Mouse (Mus musculus): Measurements from ENCODE around the gene Zfp334. TPM values are rescaled to one million over a fixed set of nuclear protein-coding genes. Genes with fewer than 3 reads are reported as not detected.
A peak's percentile ranks its signal among the peaks of the same experiment; 100 is the strongest.

Gene Zfp334
- 0.34 and 0.35 TPM in 2 replicates for polyA plus RNA-seq (2012; rRNA removed)

DNA sequence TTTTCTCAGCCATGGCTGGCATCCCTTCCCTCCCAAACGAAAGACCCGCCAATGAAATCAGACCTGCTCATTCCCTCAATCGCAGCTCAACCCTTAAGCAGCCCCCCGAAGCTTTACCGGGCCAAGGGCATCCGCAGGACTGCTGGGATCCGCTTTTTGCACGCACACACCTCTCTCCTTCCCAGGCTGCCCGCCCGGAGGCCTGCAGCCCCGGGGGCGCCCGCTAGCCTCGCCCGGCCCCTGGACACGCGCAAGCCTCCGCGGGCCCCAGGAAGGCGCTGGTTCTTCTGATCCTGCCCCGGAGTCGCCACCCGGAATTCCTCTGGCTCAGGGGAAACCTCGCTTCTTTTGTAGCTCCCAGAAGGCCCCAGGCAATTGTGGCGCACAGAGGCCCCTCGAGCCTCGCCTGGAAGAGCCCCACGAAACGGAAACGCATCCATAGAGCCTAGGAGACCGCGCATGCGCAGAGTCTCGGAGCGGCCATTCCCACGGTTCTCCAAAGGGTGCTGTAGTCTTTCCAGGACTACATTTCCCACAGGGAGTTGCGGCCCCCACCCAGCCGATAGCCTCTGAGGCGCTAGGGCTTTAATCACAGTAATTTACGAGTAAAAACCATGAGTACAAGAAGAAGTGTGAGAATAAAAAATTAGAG is at the start of gene Zfp334:
Gene Zfp334, minus strand, starts transcription at position 416 of the 652 bp plus-strand sequence.
- Histone ChIP-seq H3K4me3 (ENCODE audit: low read depth, low read length) (peak within 1 kb of the TSS; percentile 80), H3K36me3 (ENCODE audit: control insufficient read depth, insufficient read depth, low read length) (no peaks in the 10 kb centered on the region), H3K4me1 (ENCODE audit: control insufficient read depth, insufficient read depth, insufficient read length, low read length) (no peaks in the 10 kb centered on the region), H3K27me3 (ENCODE audit: control insufficient read depth, insufficient read depth, low read length) (no peaks in the 10 kb centered on the region), H3K27ac (ENCODE audit: insufficient read depth, low read depth, low read length) (no peak within 1 kb of the TSS)
- no peak for TF ChIP-seq POLR2A (IDR thresholded peaks at IDR 0.05; ENCODE audit: low read depth, low read length)
- WGBS = 2% methylated on average over 40 of the region's 40 CpGs

DNA sequence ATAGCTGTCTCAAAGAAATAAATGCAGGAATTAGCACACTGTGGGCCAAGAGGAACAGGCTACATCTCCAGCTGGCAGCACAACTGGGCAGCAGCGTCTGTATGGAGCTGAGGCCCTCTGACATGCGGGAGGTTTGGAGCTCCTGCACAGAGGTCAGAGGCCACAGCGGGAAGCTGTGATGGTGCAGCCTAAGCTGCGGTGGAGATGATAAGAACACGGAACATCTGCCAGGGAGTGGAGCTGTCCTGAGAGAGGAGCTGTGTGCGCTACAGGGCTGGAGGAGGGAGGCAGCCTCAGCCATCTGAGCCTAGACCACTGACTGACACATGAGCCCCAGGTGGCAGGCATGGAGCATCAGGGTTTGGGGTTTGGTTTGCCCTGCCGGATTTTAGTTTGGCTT is 40.6 kb upstream of the Zfp334 start:
- no peak overlapping the region for H3K4me3 ChIP-seq (ENCODE audit: low read depth, low read length)
- H3K27ac ChIP-seq (ENCODE audit: insufficient read depth, low read depth, low read length) = no peak overlapping the region
- no peak for TF ChIP-seq POLR2A (IDR thresholded peaks at IDR 0.05; ENCODE audit: low read depth, low read length)
- TF ChIP-seq CTCF (IDR thresholded peaks at IDR 0.05; ENCODE audit: extremely low read depth, insufficient read length, insufficient replicate concordance, low read depth, low read length) = no peak
- no peaks in the 10 kb centered on the region for H3K36me3 ChIP-seq (ENCODE audit: control insufficient read depth, insufficient read depth, low read length)
- H3K27me3 ChIP-seq (ENCODE audit: control insufficient read depth, insufficient read depth, low read length) = no peaks in the 10 kb centered on the region
- H3K4me1 ChIP-seq (ENCODE audit: control insufficient read depth, insufficient read depth, insufficient read length, low read length) = no peaks in the 10 kb centered on the region
- 39% methylated on average over 7 of the region's 7 CpGs for WGBS

DNA sequence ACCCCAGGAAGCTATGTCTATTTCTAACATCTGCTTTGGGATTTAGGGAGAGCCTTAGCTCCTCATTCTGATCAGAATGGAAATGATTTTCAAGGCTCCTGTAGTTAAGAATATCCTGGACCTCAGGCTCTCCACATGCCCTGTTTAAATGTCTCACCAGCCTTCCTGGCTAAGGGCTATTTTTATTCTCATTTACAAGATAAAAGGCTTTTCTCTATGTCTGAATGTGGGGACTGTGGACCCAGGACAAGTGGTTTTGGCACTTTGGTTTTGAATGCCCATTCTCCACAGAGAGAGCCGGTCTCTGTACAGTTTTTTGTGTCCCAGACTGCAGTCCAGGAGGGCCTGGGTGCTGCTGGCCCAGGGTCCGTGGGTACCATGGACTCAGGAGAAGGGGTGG is 32.1 kb upstream of the Zfp334 start:
- TF ChIP-seq POLR2A (IDR thresholded peaks at IDR 0.05; ENCODE audit: low read depth, low read length) = no peak
- TF ChIP-seq CTCF (IDR thresholded peaks at IDR 0.05; ENCODE audit: extremely low read depth, insufficient read length, insufficient replicate concordance, low read depth, low read length) = no peak
- 70% methylated on average over 2 of the region's 2 CpGs for WGBS

DNA sequence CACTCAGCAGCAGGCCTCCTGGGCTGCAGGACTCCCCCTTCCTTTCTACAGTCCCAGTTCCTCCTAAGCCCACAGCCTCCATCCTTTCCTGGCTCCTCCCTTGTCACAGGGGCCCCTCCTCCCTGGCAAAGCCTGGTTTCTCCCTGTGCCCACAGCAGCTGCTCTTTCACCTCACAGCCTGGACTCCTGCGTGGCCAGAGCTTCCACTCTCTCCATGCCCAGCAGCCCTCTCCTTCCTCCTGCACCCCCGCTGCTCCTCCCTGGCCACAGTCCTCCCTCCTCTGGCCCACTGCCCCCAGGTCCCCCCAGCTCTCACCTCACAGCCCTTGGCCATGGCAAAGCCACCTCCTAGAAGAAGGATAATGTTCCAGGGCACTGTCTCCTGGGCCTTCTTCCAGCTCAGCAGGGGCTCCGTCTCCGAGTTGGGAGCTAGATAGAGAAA is 31.6 kb upstream of the Zfp334 start:
- WGBS = 70% methylated on average over 4 of the region's 4 CpGs
- H3K27ac ChIP-seq (ENCODE audit: insufficient read depth, low read depth, low read length) = no peak overlapping the region
- TF ChIP-seq POLR2A (IDR thresholded peaks at IDR 0.05; ENCODE audit: low read depth, low read length) (no peak), CTCF (IDR thresholded peaks at IDR 0.05; ENCODE audit: extremely low read depth, insufficient read length, insufficient replicate concordance, low read depth, low read length) (no peak)
- no peaks in the 10 kb centered on the region for H3K36me3 ChIP-seq (ENCODE audit: control insufficient read depth, insufficient read depth, low read length)
- H3K4me3 ChIP-seq (ENCODE audit: low read depth, low read length) = no peak overlapping the region
- no peaks in the 10 kb centered on the region for H3K27me3 ChIP-seq (ENCODE audit: control insufficient read depth, insufficient read depth, low read length)
- no peaks in the 10 kb centered on the region for H3K4me1 ChIP-seq (ENCODE audit: control insufficient read depth, insufficient read depth, insufficient read length, low read length)

More for the DNA sequence above, 32.1 kb upstream of the Zfp334 start:
- Histone ChIP-seq H3K4me1 (ENCODE audit: control insufficient read depth, insufficient read depth, insufficient read length, low read length) (no peaks in the 10 kb centered on the region), H3K36me3 (ENCODE audit: control insufficient read depth, insufficient read depth, low read length) (no peaks in the 10 kb centered on the region), H3K27ac (ENCODE audit: insufficient read depth, low read depth, low read length) (no peak overlapping the region), H3K4me3 (ENCODE audit: low read depth, low read length) (no peak overlapping the region), H3K27me3 (ENCODE audit: control insufficient read depth, insufficient read depth, low read length) (no peaks in the 10 kb centered on the region)

DNA sequence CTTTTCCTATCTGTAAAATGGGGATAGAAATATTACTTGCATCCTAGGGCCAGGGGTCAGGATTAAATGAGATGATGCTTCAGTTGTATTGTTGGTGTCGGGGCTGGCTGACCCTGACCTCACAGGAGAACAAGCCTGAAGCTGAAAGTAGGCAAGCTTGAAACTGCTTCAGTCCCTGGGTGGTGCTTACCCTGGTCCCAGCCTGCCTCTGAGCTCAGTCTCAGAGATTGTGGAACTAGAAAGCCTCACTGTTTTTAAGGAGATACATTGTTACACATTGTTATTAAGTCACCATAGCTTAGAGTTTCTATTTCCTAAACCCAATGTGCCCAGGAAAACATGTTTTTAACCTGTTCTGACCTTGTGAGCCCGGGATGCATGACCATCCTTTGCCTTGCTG is 30.5 kb upstream of the Zfp334 start:
- TF ChIP-seq POLR2A (IDR thresholded peaks at IDR 0.05; ENCODE audit: low read depth, low read length) (no peak), CTCF (IDR thresholded peaks at IDR 0.05; ENCODE audit: extremely low read depth, insufficient read length, insufficient replicate concordance, low read depth, low read length) (no peak)
- no peak overlapping the region for H3K4me3 ChIP-seq (ENCODE audit: low read depth, low read length)
- H3K27me3 ChIP-seq (ENCODE audit: control insufficient read depth, insufficient read depth, low read length) = no peaks in the 10 kb centered on the region
- no peak overlapping the region for H3K27ac ChIP-seq (ENCODE audit: insufficient read depth, low read depth, low read length)
- 88% methylated on average over 2 of the region's 2 CpGs for WGBS
- H3K36me3 ChIP-seq (ENCODE audit: control insufficient read depth, insufficient read depth, low read length) = no peaks in the 10 kb centered on the region
- no peaks in the 10 kb centered on the region for H3K4me1 ChIP-seq (ENCODE audit: control insufficient read depth, insufficient read depth, insufficient read length, low read length)

DNA sequence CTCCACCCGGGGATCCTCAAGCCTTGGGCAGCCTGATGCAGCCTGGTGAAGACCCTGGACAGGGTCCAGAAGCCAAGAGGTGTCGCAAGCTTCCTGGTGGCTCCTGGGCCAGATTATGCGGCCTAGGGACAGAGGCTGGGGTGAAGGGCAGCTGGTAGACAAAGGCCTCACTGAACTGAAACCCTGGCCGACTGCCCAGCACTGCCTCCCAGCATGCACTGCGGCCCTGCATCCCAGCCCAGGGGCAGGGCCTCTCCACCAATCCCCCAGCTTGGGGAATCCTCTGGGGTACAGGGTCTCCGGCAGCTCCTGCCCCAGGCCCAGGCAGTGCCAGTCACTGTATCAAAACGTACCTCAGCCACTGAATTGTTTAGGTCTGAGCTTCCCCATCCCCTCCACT is 29.2 kb upstream of the Zfp334 start:
- Histone ChIP-seq H3K4me1 (ENCODE audit: control insufficient read depth, insufficient read depth, insufficient read length, low read length) (no peaks in the 10 kb centered on the region), H3K4me3 (ENCODE audit: low read depth, low read length) (no peak overlapping the region), H3K27me3 (ENCODE audit: control insufficient read depth, insufficient read depth, low read length) (no peaks in the 10 kb centered on the region), H3K27ac (ENCODE audit: insufficient read depth, low read depth, low read length) (no peak overlapping the region), H3K36me3 (ENCODE audit: control insufficient read depth, insufficient read depth, low read length) (no peaks in the 10 kb centered on the region)
- no peak for TF ChIP-seq CTCF (IDR thresholded peaks at IDR 0.05; ENCODE audit: extremely low read depth, insufficient read length, insufficient replicate concordance, low read depth, low read length)
- TF ChIP-seq POLR2A (IDR thresholded peaks at IDR 0.05; ENCODE audit: low read depth, low read length) = no peak
- WGBS = 56% methylated on average over 7 of the region's 7 CpGs

DNA sequence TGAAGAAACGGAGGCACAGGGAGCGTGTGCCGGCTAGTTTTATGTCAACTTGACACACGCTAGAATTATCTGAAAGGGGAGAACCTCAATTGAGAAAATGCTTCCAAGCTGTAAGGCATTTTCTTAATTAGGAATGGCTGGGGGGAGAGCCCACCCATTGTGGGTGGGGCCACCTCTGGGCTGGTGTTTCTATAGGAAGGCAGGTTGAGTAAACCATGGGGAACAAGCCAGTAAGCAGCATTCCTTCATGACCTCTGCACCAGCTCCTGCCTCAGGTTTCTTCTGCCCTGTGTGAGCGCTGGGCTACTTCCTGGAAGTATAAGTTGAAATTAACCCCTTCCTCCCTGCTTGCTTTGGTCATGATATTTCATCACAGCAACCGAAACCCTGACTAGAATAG is 27.7 kb upstream of the Zfp334 start:
- WGBS = 57% methylated on average over 6 of the region's 6 CpGs
- Histone ChIP-seq H3K4me3 (ENCODE audit: low read depth, low read length) (no peak overlapping the region), H3K36me3 (ENCODE audit: control insufficient read depth, insufficient read depth, low read length) (no peaks in the 10 kb centered on the region), H3K4me1 (ENCODE audit: control insufficient read depth, insufficient read depth, insufficient read length, low read length) (no peaks in the 10 kb centered on the region), H3K27me3 (ENCODE audit: control insufficient read depth, insufficient read depth, low read length) (no peaks in the 10 kb centered on the region), H3K27ac (ENCODE audit: insufficient read depth, low read depth, low read length) (no peak overlapping the region)
- no peak for TF ChIP-seq CTCF (IDR thresholded peaks at IDR 0.05; ENCODE audit: extremely low read depth, insufficient read length, insufficient replicate concordance, low read depth, low read length)
- TF ChIP-seq POLR2A (IDR thresholded peaks at IDR 0.05; ENCODE audit: low read depth, low read length) = no peak

Data from small intestine, adult 2 months (tissue).